Mouse (Mus musculus) liver, adult 2 months (tissue): Measurements from ENCODE around the gene As3mt.

Source experiments
- CTCF ChIP-seq: fragments of 200-500 bp; IDR thresholded peaks from 2 replicates; pipeline ENCODE4 v1.5.1; 2011; ENCODE audit warnings: low read depth, low read length, control low read depth
- POLR2A ChIP-seq: fragments of 200-500 bp; IDR thresholded peaks from 2 replicates; pipeline ENCODE4 v1.6.1; 2011; ENCODE audit warnings: low read length, control low read depth; ENCODE audit not compliant: insufficient read depth; ENCODE audit errors: extremely low read depth

DNA sequence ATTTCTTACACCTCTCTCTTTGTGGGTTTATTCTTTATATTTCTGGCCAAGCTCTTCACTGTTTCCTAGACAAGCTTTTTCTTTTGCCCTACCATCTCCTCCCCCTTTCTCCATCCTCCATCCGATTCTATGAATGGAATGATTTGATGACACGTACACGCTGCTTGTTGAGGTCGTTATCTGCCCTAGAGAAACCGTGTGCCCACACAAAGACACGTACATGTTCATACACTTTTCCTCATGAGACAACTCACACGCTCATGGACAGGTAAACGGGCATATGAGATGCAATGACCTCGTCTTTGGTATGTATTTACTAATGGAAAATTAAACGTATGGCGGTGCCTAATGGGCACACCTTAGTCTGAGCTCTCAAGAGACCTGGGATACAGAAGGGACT, 16.9 kb upstream of the As3mt start:
- TF ChIP-seq CTCF (no peak), POLR2A (no peak)
